Mouse (Mus musculus) bone marrow, adult 2 months (tissue): ENCODE measurements around the gene Slc27a2.

ENCODE experiments used
- CTCF ChIP-seq: fragments of 200-500 bp; IDR thresholded peaks from 2 replicates; pipeline ENCODE4 v1.5.1; 2011; ENCODE audit warnings: low read length, control low read depth; ENCODE audit not compliant: control insufficient read depth, insufficient read depth
- POLR2A ChIP-seq: fragments of 200-500 bp; IDR thresholded peaks from 2 replicates; pipeline ENCODE4 v1.6.1; 2011; ENCODE audit warnings: low read depth, mild to moderate bottlenecking, control low read depth, low read length, borderline replicate concordance; ENCODE audit not compliant: control insufficient read depth

DNA sequence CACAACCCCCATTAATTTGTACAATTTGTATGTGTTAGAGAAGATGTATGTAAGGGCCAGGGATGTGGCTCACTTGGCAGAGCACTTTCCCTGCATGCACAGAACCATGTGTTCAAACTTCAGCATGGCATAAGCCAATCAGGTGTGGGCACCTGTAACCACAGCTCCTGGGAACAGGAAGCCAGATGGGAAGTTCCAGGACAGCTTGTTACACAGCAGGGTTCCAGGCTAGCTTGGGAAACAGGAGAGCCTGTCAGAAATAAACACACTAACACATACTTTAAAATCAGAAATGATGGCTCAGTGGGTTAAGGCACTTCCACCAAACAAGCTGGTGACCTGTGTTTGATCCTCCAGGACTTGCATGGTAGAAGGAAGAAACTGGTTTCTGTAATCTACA is 70.9 kb downstream of the Slc27a2 start:
- no peak for TF ChIP-seq CTCF
- no peak for TF ChIP-seq POLR2A
